Mouse (Mus musculus): ENCODE measurements around the gene Kirrel3. TPM values are rescaled to one million over a fixed set of nuclear protein-coding genes. Genes with fewer than 3 reads are reported as not detected.

Gene Kirrel3
- polyA plus RNA-seq, 1 experiment from 2014 or later = 6.6 TPM

DNA sequence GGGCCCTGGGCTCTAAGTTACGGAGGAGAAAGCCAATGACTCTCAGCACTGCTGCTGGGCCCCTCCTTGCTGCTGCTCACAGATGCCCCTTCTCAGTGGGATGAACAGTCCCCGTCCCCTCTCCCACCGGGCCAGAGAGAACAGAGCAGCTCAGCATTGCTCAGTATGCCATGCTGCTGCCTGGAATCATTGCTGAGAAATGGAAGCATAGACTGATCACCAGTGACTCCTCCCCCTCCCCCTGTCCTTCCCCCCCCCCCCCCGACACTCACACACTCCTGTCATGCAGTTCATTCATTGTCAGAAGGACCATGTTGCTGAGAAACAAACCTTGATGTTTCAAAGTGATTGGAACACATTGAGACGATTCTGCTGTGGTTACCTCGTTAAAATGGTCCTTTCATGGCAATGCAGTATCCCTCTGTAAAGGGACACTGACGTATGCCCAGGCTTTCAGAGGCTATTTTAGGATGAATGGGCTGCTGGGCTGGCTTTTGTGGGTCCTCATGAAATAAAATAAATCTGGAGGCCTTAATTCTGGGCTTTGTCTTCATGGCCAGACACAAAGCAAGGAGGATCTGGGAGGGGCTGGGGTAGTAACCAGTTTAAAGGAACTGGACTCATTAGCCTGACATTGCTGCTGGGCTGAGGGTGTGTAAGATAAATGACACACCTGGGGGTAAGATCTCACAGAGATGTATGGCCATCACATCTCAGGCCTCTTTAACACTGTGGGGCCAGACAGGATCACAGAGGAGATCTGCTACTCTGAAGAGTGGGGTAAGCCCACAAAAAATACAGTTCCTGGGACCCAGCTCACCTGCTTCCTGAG, 281.3 kb downstream of the Kirrel3 start:
- Histone ChIP-seq H3K36me3 (ENCODE audit: control insufficient read depth, insufficient read depth, low read length) (no peaks in the 10 kb centered on the region), H3K27me3 (ENCODE audit: control insufficient read depth, insufficient read depth, low read length) (no peaks in the 10 kb centered on the region), H3K9ac (ENCODE audit: low read length) (no peak overlapping the region), H3K4me3 (ENCODE audit: low read depth, low read length) (no peak overlapping the region), H3K27ac (ENCODE audit: low read depth, low read length) (no peak overlapping the region), H3K4me1 (ENCODE audit: control insufficient read depth, insufficient read depth, low read length) (no peaks in the 10 kb centered on the region; the same call in 1 of the 2 replicates), H3K4me2 (ENCODE audit: low read depth) (no peak overlapping the region), H3K9me3 (ENCODE audit: control insufficient read depth, low read length) (no peaks in the 10 kb centered on the region)
- ATAC-seq (ENCODE audit: insufficient read depth, low FRiP score, low TSS enrichment) = peak; percentile 85
- DNase-seq (ENCODE audit: low spot score) = no peak
- 24% methylated on average over 6 of the region's 7 CpGs for WGBS

- ATAC-seq (ENCODE audit: insufficient read depth, low FRiP score, low TSS enrichment) (no peak), DNase-seq (ENCODE audit: low spot score) (no peak)
- Histone ChIP-seq H3K4me2 (ENCODE audit: low read depth) (no peak overlapping the region), H3K9me3 (ENCODE audit: control insufficient read depth, low read length) (no peaks in the 10 kb centered on the region), H3K27me3 (ENCODE audit: control insufficient read depth, insufficient read depth, low read length) (no peaks in the 10 kb centered on the region), H3K9ac (ENCODE audit: low read length) (no peak overlapping the region), H3K4me3 (ENCODE audit: low read depth, low read length) (no peak overlapping the region), H3K36me3 (ENCODE audit: control insufficient read depth, insufficient read depth, low read length) (no peaks in the 10 kb centered on the region), H3K4me1 (ENCODE audit: control insufficient read depth, insufficient read depth, low read length) (no peaks in the 10 kb centered on the region; the same call in 1 of the 2 replicates), H3K27ac (ENCODE audit: low read depth, low read length) (no peak overlapping the region)
- 88% methylated on average over 2 of the region's 2 CpGs for WGBS
These were observed 283.3 kb downstream of the Kirrel3 start for GRCm38 (mm10) chr9:34768961-34769360.

DNA sequence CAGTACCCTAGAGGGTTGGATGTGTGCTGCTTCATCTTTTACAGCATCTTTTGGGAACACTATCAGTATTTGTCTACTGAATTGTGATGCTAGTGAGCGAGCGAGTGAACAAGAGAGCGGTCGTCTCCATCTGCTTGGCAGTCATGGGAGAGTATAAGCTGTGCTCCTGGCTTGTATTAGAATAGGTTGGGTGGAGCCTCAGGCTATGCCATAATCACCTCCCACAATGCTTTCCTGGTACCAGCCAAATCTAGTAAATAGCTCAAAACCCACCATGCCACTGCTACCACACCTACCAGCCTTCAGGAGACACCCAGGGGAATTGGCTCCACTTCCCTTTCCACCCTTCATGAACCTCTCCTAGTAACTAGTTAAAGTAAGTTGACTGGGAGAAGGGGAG, 285.3 kb downstream of the Kirrel3 start:
- Histone ChIP-seq H3K36me3 (ENCODE audit: control insufficient read depth, insufficient read depth, low read length) (no peaks in the 10 kb centered on the region), H3K4me3 (ENCODE audit: low read depth, low read length) (no peak overlapping the region), H3K4me1 (ENCODE audit: control insufficient read depth, insufficient read depth, low read length) (no peaks in the 10 kb centered on the region; the same call in 1 of the 2 replicates), H3K4me2 (ENCODE audit: low read depth) (no peak overlapping the region), H3K9ac (ENCODE audit: low read length) (no peak overlapping the region), H3K27me3 (ENCODE audit: control insufficient read depth, insufficient read depth, low read length) (no peaks in the 10 kb centered on the region), H3K27ac (ENCODE audit: low read depth, low read length) (no peak overlapping the region), H3K9me3 (ENCODE audit: control insufficient read depth, low read length) (no peaks in the 10 kb centered on the region)
- no peak for ATAC-seq (ENCODE audit: insufficient read depth, low FRiP score, low TSS enrichment)
- 98% methylated on average over 4 of the region's 4 CpGs for WGBS
- no peak for DNase-seq (ENCODE audit: low spot score)

- Histone ChIP-seq H3K9ac (ENCODE audit: low read length) (no peak overlapping the region), H3K4me3 (ENCODE audit: low read depth, low read length) (no peak overlapping the region), H3K9me3 (ENCODE audit: control insufficient read depth, low read length) (no peaks in the 10 kb centered on the region), H3K36me3 (ENCODE audit: control insufficient read depth, insufficient read depth, low read length) (no peaks in the 10 kb centered on the region), H3K4me2 (ENCODE audit: low read depth) (no peak overlapping the region), H3K4me1 (ENCODE audit: control insufficient read depth, insufficient read depth, low read length) (no peaks in the 10 kb centered on the region; the same call in 1 of the 2 replicates), H3K27ac (ENCODE audit: low read depth, low read length) (no peak overlapping the region), H3K27me3 (ENCODE audit: control insufficient read depth, insufficient read depth, low read length) (no peaks in the 10 kb centered on the region)
- DNase-seq (ENCODE audit: low spot score) (no peak), ATAC-seq (ENCODE audit: insufficient read depth, low FRiP score, low TSS enrichment) (no peak)
These were observed 285.7 kb downstream of the Kirrel3 start for GRCm38 (mm10) chr9:34771401-34771800.

GRCm38 (mm10) chr9:34772022-34772437, 286.3 kb downstream of the Kirrel3 start:
- no peak overlapping the region for H3K4me3 ChIP-seq (ENCODE audit: low read depth, low read length)
- no peaks in the 10 kb centered on the region for H3K36me3 ChIP-seq (ENCODE audit: control insufficient read depth, insufficient read depth, low read length)
- H3K9ac ChIP-seq (ENCODE audit: low read length) = no peak overlapping the region
- DNase-seq (ENCODE audit: low spot score) = no peak
- H3K4me2 ChIP-seq (ENCODE audit: low read depth) = no peak overlapping the region
- no peak overlapping the region for H3K27ac ChIP-seq (ENCODE audit: low read depth, low read length)
- ATAC-seq (ENCODE audit: insufficient read depth, low FRiP score, low TSS enrichment) = no peak
- no peaks in the 10 kb centered on the region for H3K4me1 ChIP-seq (ENCODE audit: control insufficient read depth, insufficient read depth, low read length)
- H3K27me3 ChIP-seq (ENCODE audit: control insufficient read depth, insufficient read depth, low read length) = no peaks in the 10 kb centered on the region
- WGBS = 88% methylated on average over 9 of the region's 9 CpGs
- no peaks in the 10 kb centered on the region for H3K9me3 ChIP-seq (ENCODE audit: control insufficient read depth, low read length)

GRCm38 (mm10) chr9:34781356-34781755, 295.7 kb downstream of the Kirrel3 start:
- Histone ChIP-seq H3K9me3 (ENCODE audit: control insufficient read depth, low read length) (no peaks in the 10 kb centered on the region), H3K27ac (ENCODE audit: low read depth, low read length) (no peak overlapping the region), H3K4me2 (ENCODE audit: low read depth) (no peak overlapping the region), H3K4me1 (ENCODE audit: control insufficient read depth, insufficient read depth, low read length) (no peaks in the 10 kb centered on the region), H3K9ac (ENCODE audit: low read length) (no peak overlapping the region), H3K4me3 (ENCODE audit: low read depth, low read length) (no peak overlapping the region), H3K36me3 (ENCODE audit: control insufficient read depth, insufficient read depth, low read length) (no peaks in the 10 kb centered on the region), H3K27me3 (ENCODE audit: control insufficient read depth, insufficient read depth, low read length) (no peaks in the 10 kb centered on the region)
- ATAC-seq (ENCODE audit: insufficient read depth, low FRiP score, low TSS enrichment) (no peak), DNase-seq (ENCODE audit: low spot score) (no peak)
- 89% methylated on average over 3 of the region's 3 CpGs for WGBS

GRCm38 (mm10) chr9:34787915-34788314, 302.2 kb downstream of the Kirrel3 start:
- no peak overlapping the region for H3K27ac ChIP-seq (ENCODE audit: low read depth, low read length)

GRCm38 (mm10) chr9:34795226-34795625, 309.5 kb downstream of the Kirrel3 start:
- 9% methylated on average over 4 of the region's 4 CpGs for WGBS
- Histone ChIP-seq H3K27ac (ENCODE audit: low read depth, low read length) (no peak overlapping the region), H3K36me3 (ENCODE audit: control insufficient read depth, insufficient read depth, low read length) (no peaks in the 10 kb centered on the region), H3K4me2 (ENCODE audit: low read depth) (no peak overlapping the region), H3K27me3 (ENCODE audit: control insufficient read depth, insufficient read depth, low read length) (no peaks in the 10 kb centered on the region), H3K4me1 (ENCODE audit: control insufficient read depth, insufficient read depth, low read length) (no peaks in the 10 kb centered on the region), H3K4me3 (ENCODE audit: low read depth, low read length) (no peak overlapping the region), H3K9ac (ENCODE audit: low read length) (no peak overlapping the region), H3K9me3 (ENCODE audit: control insufficient read depth, low read length) (no peaks in the 10 kb centered on the region)
- DNase-seq (ENCODE audit: low spot score) = no peak
- no peak for ATAC-seq (ENCODE audit: insufficient read depth, low FRiP score, low TSS enrichment)

More at GRCm38 (mm10) chr9:34787915-34788314, 302.2 kb downstream of the Kirrel3 start:
- Histone ChIP-seq H3K4me2 (ENCODE audit: low read depth) (no peak overlapping the region), H3K4me3 (ENCODE audit: low read depth, low read length) (no peak overlapping the region), H3K4me1 (ENCODE audit: control insufficient read depth, insufficient read depth, low read length) (no peaks in the 10 kb centered on the region), H3K27me3 (ENCODE audit: control insufficient read depth, insufficient read depth, low read length) (no peaks in the 10 kb centered on the region), H3K36me3 (ENCODE audit: control insufficient read depth, insufficient read depth, low read length) (no peaks in the 10 kb centered on the region), H3K9me3 (ENCODE audit: control insufficient read depth, low read length) (no peaks in the 10 kb centered on the region; the same call in 1 of the 2 replicates), H3K9ac (ENCODE audit: low read length) (no peak overlapping the region)
- WGBS = 66% methylated on average over 2 of the region's 3 CpGs
- DNase-seq (ENCODE audit: low spot score) = no peak
- ATAC-seq (ENCODE audit: insufficient read depth, low FRiP score, low TSS enrichment) = no peak

- Histone ChIP-seq H3K27ac (ENCODE audit: low read depth, low read length) (no peak overlapping the region), H3K9me3 (ENCODE audit: control insufficient read depth, low read length) (no peaks in the 10 kb centered on the region), H3K4me2 (ENCODE audit: low read depth) (no peak overlapping the region), H3K4me3 (ENCODE audit: low read depth, low read length) (no peak overlapping the region), H3K27me3 (ENCODE audit: control insufficient read depth, insufficient read depth, low read length) (no peaks in the 10 kb centered on the region), H3K4me1 (ENCODE audit: control insufficient read depth, insufficient read depth, low read length) (no peaks in the 10 kb centered on the region), H3K9ac (ENCODE audit: low read length) (no peak overlapping the region), H3K36me3 (ENCODE audit: control insufficient read depth, insufficient read depth, low read length) (no peaks in the 10 kb centered on the region)
- DNase-seq (ENCODE audit: low spot score) (no peak), ATAC-seq (ENCODE audit: insufficient read depth, low FRiP score, low TSS enrichment) (no peak)
- 48% methylated on average over 6 of the region's 6 CpGs for WGBS
These were observed 312.1 kb downstream of the Kirrel3 start for GRCm38 (mm10) chr9:34797688-34798339.
